Mouse (Mus musculus): ENCODE measurements at regions not wholly inside any gene's neighbourhood (a gene's known extent, or its start where the extent isn't known, plus 50 kb on each side); places are given as distances from the start of the nearest gene placed in this dataset.

DNA sequence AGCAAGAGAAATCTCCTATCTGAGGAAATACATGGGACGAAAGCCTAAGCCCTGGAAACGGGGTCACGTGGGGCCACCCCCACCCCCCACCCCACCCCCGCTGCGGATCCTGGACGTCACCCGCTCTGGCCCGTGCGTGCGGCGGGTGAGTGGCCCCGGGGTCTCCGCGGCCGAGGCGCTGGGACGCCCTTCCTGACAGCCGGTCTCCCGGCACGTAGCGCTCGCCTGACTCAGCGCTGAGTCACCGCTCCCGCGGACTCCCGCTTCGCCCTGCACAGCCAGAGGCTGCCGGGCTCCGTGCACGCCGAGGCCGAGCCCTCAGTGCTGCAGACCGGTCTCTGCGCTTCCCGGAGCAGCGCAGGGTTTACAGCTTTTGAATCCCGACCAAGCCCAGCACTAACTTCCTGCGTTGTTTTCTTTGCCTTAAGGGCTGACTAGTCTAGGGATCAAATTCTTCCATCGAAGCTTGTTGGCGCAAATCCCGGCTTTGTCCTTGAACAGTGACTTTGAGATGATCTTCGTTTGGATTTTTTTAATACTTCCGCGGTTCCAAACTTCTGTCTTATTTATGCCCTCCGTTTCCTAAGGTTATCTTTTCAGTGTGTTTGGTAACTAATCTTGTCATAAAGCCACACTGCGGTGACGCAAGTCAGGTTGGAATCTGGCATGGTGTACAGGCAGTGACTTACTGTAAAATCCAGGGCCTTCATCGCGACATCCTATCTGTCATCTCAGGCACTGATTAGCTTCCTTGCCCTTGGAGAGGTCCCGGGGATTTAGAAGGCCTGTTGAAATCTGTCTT lies 79.8 kb downstream of the Arrdc3 start:
- Histone ChIP-seq H3K9ac (peak overlapping the region; percentile 49), H3K27me3 (no peaks in the 10 kb centered on the region), H3K27ac (replicated peaks) (peak overlapping the region; percentile 74), H3K4me1 (replicated peaks) (peaks cover 10% of the 10 kb centered on the region; the same call in 1 of the 2 replicates), H3K9me3 (no peaks in the 10 kb centered on the region), H3K4me2 (peak overlapping the region; percentile 68), H3K4me3 (peak overlapping the region; percentile 52), H3K36me3 (no peaks in the 10 kb centered on the region)
- peak; percentile 97 for ATAC-seq (ENCODE audit: low FRiP score, low read depth)
- 6% methylated on average over 50 of the region's 51 CpGs for WGBS

DNA sequence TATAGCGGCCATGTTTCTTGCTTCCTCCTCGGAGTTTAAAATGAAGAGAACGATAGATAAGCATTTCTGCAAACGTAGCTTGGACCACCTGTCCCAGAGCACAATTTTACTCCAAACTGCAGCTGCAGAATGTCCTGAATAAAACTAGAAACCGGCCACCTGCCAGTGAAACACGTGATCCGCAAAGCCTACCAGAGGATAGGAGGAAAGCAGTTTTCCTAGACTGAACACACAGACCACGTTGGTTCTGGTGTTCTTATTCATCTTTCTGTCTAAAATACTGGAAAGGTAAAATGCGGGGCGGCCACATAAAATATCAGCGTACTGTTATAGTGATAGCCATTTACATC lies 80.4 kb downstream of the Arrdc3 start:
- WGBS: 72% methylated on average over 11 of the region's 11 CpGs
- Histone ChIP-seq H3K4me2 (peak overlapping the region; percentile 68), H3K9me3 (no peaks in the 10 kb centered on the region), H3K27me3 (no peaks in the 10 kb centered on the region), H3K4me1 (replicated peaks) (peaks cover 10% of the 10 kb centered on the region; the same call in 1 of the 2 replicates), H3K9ac (peak overlapping the region; percentile 49; the same call in 1 of the 2 replicates), H3K27ac (replicated peaks) (peak overlapping the region; percentile 74; the same call in 1 of the 2 replicates), H3K4me3 (peak overlapping the region; percentile 52; the same call in 1 of the 2 replicates), H3K36me3 (no peaks in the 10 kb centered on the region)
- no peak for ATAC-seq (ENCODE audit: low FRiP score, low read depth)

DNA sequence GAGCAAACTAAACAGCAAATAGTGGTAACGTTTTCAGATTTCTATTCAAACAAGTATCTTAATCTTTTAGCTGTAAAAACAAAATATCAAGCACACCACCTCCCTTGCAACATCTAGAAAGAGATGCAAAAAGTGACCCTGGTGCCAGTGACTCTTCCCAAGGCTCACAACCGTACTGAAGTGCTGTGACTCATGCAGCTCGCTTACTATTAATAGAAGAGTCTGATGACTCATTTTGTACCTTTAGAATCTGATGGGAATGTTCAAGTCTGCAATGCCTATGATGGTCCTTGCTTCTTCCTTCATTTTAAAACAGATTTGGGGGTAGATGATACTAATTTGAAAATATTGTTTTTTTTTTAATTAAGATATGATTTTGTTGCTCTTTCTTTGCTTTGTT lies 88.5 kb downstream of the Arrdc3 start:
- no peaks in the 10 kb centered on the region for H3K27me3 ChIP-seq
- H3K4me2 ChIP-seq: no peak overlapping the region
- ATAC-seq (ENCODE audit: low FRiP score, low read depth): no peak
- H3K4me1 ChIP-seq (replicated peaks): no peaks in the 10 kb centered on the region
- WGBS: 82% methylated on average over 3 of the region's 3 CpGs
- no peak overlapping the region for H3K27ac ChIP-seq (replicated peaks)
- H3K4me3 ChIP-seq: no peak overlapping the region
- H3K9ac ChIP-seq: no peak overlapping the region
- H3K36me3 ChIP-seq: no peaks in the 10 kb centered on the region
- H3K9me3 ChIP-seq: no peaks in the 10 kb centered on the region

DNA sequence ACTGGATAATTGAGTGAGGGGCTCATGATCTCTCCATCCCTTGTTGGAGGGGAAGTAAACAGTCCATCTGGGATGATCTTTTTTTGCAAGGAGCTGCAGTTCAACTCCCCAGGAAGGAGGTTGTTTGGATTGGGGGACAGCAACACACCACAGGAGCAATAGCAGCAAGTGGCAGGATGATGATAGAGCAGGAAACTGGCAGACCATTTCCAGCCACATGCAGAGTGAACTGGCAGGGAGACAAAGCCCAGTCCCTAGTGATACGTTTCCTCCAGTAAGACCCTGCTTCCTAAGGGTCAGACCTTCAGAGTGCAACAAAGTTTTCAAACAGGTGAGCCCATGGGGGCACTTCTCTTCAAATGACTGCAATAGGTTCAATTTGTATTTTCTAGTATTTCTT lies 91.2 kb downstream of the Arrdc3 start:
- Histone ChIP-seq H3K36me3 (no peaks in the 10 kb centered on the region), H3K27me3 (no peaks in the 10 kb centered on the region), H3K9ac (no peak overlapping the region), H3K9me3 (no peaks in the 10 kb centered on the region), H3K4me3 (no peak overlapping the region), H3K27ac (replicated peaks) (no peak overlapping the region), H3K4me1 (replicated peaks) (no peaks in the 10 kb centered on the region), H3K4me2 (no peak overlapping the region)
- 33% methylated on average over 1 of the region's 1 CpGs for WGBS
- no peak for ATAC-seq (ENCODE audit: low FRiP score, low read depth)

DNA sequence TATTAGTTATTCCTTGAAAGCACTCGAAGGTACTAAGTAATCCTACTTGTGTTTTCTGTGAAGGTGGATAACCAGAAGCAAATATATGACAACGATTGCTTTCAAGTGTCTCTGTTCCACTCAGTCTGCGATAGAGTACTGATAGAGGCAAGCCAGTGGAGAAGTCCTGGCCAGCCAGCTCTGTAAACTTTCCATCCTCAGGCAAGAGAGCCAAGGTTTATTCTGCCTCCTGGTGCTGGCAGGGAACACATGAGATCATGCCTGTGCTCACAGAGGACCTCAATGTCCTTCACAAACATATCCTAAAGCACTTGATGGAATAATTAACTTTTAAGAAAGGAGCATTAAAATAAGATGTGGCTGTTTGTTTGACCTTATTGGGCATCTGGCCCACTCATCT lies 94.1 kb downstream of the Arrdc3 start:
- no peaks in the 10 kb centered on the region for H3K4me1 ChIP-seq (replicated peaks)
- H3K9ac ChIP-seq: no peak overlapping the region
- no peaks in the 10 kb centered on the region for H3K36me3 ChIP-seq
- ATAC-seq (ENCODE audit: low FRiP score, low read depth): no peak
- no peaks in the 10 kb centered on the region for H3K9me3 ChIP-seq
- WGBS: 90% methylated on average over 3 of the region's 3 CpGs
- H3K27me3 ChIP-seq: no peaks in the 10 kb centered on the region
- no peak overlapping the region for H3K4me2 ChIP-seq
- no peak overlapping the region for H3K27ac ChIP-seq (replicated peaks)
- H3K4me3 ChIP-seq: no peak overlapping the region

DNA sequence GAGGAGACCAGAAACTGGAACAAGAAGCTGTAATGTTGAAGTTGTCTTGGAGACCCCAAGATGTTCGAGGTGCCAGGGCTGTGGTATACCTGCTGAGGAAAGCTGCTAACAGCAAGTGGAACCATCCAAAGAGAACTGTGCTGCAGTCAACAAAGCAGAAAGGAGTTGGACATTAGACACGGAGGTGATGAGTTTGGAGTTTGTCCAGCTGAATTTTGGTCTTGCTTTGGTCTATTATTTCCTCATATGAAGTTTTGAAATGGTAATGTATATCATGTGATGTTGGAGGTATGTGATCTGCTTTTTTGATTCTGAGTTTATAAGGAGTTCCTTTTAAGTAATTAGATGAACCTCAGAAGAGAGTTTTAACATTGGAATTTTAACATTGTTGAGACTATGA lies 98.0 kb downstream of the Arrdc3 start:
- H3K4me2 ChIP-seq: no peak overlapping the region
- H3K4me1 ChIP-seq (replicated peaks): no peaks in the 10 kb centered on the region
- H3K9ac ChIP-seq: no peak overlapping the region
- 84% methylated on average over 2 of the region's 2 CpGs for WGBS
- H3K4me3 ChIP-seq: no peak overlapping the region
- H3K9me3 ChIP-seq: no peaks in the 10 kb centered on the region
- no peak overlapping the region for H3K27ac ChIP-seq (replicated peaks)
- no peaks in the 10 kb centered on the region for H3K27me3 ChIP-seq
- no peaks in the 10 kb centered on the region for H3K36me3 ChIP-seq
- ATAC-seq (ENCODE audit: low FRiP score, low read depth): no peak

DNA sequence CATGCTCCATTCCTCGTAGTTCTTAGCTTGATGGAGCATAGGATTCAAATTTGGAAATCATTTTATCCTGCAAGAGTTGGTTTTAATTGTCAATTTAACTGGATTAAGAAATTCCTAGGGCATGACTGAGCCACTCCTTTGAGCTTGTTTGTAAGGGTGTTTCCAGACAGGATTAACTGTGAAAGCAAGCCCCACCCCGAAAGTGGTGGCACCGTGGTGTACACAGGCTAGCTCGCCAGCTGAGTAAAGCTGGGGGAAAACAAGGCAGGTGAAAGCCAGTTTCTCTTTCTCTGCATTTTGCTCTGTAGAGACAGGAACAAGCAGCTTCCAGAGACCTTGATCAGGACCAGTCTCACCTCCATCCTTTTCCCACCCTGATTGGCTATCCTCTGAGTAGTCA lies 103.5 kb downstream of the Arrdc3 start:
- Histone ChIP-seq H3K36me3 (no peaks in the 10 kb centered on the region), H3K9me3 (no peaks in the 10 kb centered on the region), H3K9ac (no peak overlapping the region), H3K4me2 (no peak overlapping the region), H3K27me3 (no peaks in the 10 kb centered on the region), H3K4me1 (replicated peaks) (no peaks in the 10 kb centered on the region), H3K27ac (replicated peaks) (no peak overlapping the region), H3K4me3 (no peak overlapping the region)
- no peak for ATAC-seq (ENCODE audit: low FRiP score, low read depth)
- 66% methylated on average over 4 of the region's 4 CpGs for WGBS

DNA sequence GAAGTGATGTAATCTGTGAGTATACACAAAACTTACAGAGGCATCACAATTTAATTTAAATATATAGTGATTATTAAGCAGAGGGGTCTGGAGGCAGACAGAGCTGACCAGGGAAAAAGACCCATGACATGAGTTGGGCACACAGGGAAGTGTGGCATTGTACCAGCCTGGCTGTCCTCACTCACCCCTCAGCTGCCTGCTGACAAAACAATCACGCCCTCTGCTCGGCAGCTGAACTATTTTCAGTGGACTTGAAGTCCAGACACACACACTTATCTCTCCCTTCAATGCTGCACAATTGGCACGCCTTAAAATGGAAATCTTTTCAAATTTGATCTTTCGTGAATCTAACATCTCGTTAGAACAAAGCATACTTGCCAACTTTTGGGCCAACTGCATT lies 106.6 kb downstream of the Arrdc3 start:
- Histone ChIP-seq H3K4me1 (replicated peaks) (no peaks in the 10 kb centered on the region), H3K4me3 (no peak overlapping the region), H3K4me2 (no peak overlapping the region), H3K27me3 (no peaks in the 10 kb centered on the region), H3K9me3 (no peaks in the 10 kb centered on the region), H3K9ac (no peak overlapping the region), H3K36me3 (no peaks in the 10 kb centered on the region), H3K27ac (replicated peaks) (no peak overlapping the region)
- 89% methylated on average over 5 of the region's 5 CpGs for WGBS
- no peak for ATAC-seq (ENCODE audit: low FRiP score, low read depth)

DNA sequence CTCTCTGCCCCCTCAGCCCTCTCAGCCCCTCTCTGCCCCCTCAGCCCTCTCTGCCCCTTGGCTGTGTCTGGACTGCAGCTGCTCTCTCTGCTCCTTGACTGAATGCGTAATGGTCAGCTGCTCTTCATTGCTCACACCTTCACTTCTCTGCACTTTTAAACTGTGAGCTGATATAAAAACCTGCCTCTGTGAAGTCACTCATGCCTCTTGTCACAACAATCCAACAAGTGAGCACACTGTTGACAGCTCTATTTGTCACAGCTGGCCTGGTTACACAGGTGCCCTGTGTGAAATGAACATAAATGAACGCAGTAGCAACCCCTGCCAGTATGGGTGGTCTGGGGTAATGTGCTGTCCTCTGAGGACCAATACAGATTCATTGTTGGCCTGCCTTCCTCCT lies 109.2 kb downstream of the Arrdc3 start:
- H3K9ac ChIP-seq: no peak overlapping the region
- WGBS: 58% methylated on average over 2 of the region's 2 CpGs
- H3K4me3 ChIP-seq: no peak overlapping the region
- ATAC-seq (ENCODE audit: low FRiP score, low read depth): no peak
- no peaks in the 10 kb centered on the region for H3K9me3 ChIP-seq
- no peaks in the 10 kb centered on the region for H3K27me3 ChIP-seq
- no peak overlapping the region for H3K4me2 ChIP-seq
- no peak overlapping the region for H3K27ac ChIP-seq (replicated peaks)
- no peaks in the 10 kb centered on the region for H3K4me1 ChIP-seq (replicated peaks)
- H3K36me3 ChIP-seq: no peaks in the 10 kb centered on the region

DNA sequence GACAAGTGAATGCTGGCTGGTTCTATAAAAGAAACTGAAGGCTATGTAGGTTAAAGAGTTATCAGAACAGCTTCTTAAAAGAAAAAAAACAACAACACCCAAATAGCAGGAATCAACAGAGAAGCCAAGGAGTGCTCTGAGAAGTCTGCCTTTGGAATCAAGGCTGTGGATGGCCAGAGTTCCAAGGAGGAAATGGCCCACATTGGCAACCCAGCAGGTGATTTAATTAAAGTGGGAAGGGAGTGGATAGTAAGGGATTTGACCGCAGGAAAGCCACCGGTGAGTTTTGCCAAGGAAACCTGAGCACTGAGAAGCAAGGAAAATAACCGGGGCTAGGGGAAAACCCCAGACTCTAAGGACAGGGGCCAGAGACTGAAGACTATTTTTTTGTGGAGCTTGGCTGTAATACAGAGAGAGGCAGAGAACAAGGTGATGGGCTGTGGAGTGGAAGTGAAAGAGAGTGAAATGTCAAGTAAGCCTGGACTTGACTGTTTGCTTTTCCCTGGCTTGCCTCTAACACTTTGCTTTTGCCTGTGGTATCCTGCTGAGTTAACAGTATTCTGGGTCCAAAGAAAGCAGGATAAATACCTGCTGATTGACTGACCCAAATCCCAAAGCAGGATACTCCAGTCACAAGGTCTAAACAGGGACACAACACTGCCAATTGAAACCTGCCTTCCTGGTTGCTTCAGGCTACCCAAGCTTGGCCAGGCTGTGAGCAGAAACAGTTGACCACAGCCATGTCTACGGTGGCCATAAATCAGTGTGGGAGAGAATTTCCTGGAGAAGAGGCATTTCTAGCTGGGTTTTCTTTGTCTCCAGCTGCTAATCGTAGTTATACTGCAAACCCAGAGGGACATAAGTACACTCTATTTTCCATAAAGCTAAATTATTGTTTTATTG lies 125.9 kb downstream of the Arrdc3 start:
- Histone ChIP-seq H3K4me1 (replicated peaks) (no peaks in the 10 kb centered on the region), H3K27ac (replicated peaks) (no peak overlapping the region), H3K36me3 (no peaks in the 10 kb centered on the region), H3K27me3 (no peaks in the 10 kb centered on the region), H3K4me3 (no peak overlapping the region), H3K9me3 (no peaks in the 10 kb centered on the region), H3K4me2 (no peak overlapping the region), H3K9ac (no peak overlapping the region)
- 56% methylated on average over 5 of the region's 5 CpGs for WGBS
- no peak for ATAC-seq (ENCODE audit: low FRiP score, low read depth)

DNA sequence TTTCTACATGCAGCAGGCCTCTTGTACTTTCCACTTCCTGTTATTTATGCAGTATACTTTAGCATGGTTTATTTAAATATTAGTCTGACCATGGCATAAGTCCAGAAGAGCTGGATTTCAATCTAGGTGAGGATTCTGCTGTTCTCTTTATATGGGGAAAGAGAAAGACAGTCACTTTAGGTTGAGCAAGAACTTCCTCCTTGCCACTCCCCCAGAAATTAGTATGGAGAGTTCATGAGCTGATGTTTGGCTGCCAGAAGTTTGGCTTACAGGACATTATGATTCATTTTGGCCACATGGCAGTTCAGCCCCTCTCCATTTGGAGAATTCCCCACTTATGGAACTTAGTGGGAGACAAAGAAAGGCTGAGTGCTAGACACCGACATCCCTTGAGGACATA lies 130.8 kb downstream of the Arrdc3 start:
- no peaks in the 10 kb centered on the region for H3K36me3 ChIP-seq
- no peaks in the 10 kb centered on the region for H3K4me1 ChIP-seq (replicated peaks)
- H3K4me3 ChIP-seq: no peak overlapping the region
- no peak overlapping the region for H3K9ac ChIP-seq
- H3K27me3 ChIP-seq: no peaks in the 10 kb centered on the region
- WGBS: 87% methylated on average over 1 of the region's 1 CpGs
- ATAC-seq (ENCODE audit: low FRiP score, low read depth): no peak
- H3K4me2 ChIP-seq: no peak overlapping the region
- H3K27ac ChIP-seq (replicated peaks): no peak overlapping the region
- H3K9me3 ChIP-seq: no peaks in the 10 kb centered on the region

DNA sequence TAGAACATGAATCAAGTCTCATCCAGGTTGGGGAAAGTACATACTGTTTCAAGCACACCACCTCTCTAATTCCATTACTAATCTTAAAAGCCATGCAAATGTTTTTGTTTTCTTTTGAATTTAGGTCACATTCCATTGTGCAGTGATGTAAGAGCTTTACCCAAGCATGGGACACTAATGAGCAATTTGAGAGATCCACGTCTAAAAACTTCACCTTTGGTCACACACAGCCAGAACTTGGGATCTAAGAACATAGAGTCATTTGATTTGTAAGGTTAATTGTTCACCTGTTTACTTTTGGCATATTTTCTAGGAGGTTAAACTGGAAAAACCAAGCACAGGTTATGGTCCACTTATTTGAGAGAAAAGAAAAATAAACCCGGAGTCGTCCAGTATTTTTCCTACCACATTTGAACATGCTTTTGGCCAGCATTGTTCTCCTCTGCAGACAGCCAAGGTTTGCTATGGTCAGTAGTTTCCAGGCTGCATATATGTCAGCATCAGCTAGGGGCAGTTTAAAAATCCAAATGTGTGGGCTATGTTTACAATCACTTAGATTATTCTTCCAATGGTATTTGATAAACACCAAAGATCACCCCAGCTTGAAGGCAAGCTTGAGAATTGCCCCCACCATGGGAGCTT lies 137.0 kb downstream of the Arrdc3 start:
- H3K4me2 ChIP-seq: no peak overlapping the region
- H3K4me3 ChIP-seq: no peak overlapping the region
- no peak overlapping the region for H3K27ac ChIP-seq (replicated peaks)
- no peaks in the 10 kb centered on the region for H3K27me3 ChIP-seq
- no peak for ATAC-seq (ENCODE audit: low FRiP score, low read depth)
- no peaks in the 10 kb centered on the region for H3K9me3 ChIP-seq
- H3K9ac ChIP-seq: no peak overlapping the region
- WGBS: 83% methylated on average over 3 of the region's 3 CpGs
- H3K36me3 ChIP-seq: no peaks in the 10 kb centered on the region
- no peaks in the 10 kb centered on the region for H3K4me1 ChIP-seq (replicated peaks)

Measured in hindbrain, embryonic 15.5 days (tissue).